Comparison of ENCODE assay signal across 17 mouse cellular contexts in the genomic region with DNA sequence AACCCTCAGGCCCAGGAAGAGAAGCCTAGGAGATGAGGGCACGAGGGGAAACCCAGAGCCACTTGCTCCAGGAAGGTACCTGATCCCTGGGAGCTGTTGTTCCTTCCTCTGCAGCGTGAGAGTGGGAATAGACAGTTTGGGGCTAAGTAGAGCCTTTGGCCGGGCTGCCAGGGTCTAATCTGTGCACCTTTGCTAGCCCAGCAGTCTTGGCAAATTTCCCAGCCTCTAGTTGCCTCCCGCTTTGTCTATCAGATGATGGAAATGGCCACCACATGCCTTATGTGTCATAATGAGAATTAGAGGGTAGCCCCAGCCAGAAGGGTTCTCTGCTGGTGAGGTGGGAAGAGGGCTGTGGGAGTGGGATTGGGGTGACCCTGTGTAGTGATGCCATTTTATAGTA. TPM values are rescaled to one million over a fixed set of nuclear protein-coding genes. Genes with fewer than 3 reads are reported as not detected.
DNase-seq lines count a peak whose midpoint lies in the region; ATAC-seq and TF ChIP-seq lines count a peak whose summit lies in the region.
"Had no signal": no experiment of that assay in that cellular context is flagged by ENCODE, and none has a peak within 500 bp of the region (broad histone marks: within the 10 kb centered on the region; RNA-seq: fewer than 3 reads in every experiment).

No protein-coding gene starts in this region.

- no peak overlapping the region for H3K27ac ChIP-seq in gastrocnemius, adult 2 months
- H3K27ac ChIP-seq in midbrain, embryonic 15.5 days, result no peak overlapping the region
- H3K27ac ChIP-seq in midbrain, embryonic 13.5 days, result no peak overlapping the region
- H3K27ac ChIP-seq: embryonic facial prominence, embryonic 10.5 days; forebrain, embryonic 13.5 days; heart, embryonic 15.5 days; liver, embryonic 15.5 days had no signal

- H3K27me3 ChIP-seq in midbrain, embryonic 15.5 days (replicated peaks), result no peaks in the 10 kb centered on the region
- H3K27me3 ChIP-seq in midbrain, embryonic 13.5 days, result peaks cover 38% of the 10 kb centered on the region

- H3K36me3 ChIP-seq in midbrain, embryonic 15.5 days (replicated peaks), result no peaks in the 10 kb centered on the region
- H3K36me3 ChIP-seq in midbrain, embryonic 13.5 days, result no peaks in the 10 kb centered on the region
- H3K36me3 ChIP-seq: embryonic facial prominence, embryonic 10.5 days; heart, embryonic 15.5 days; liver, embryonic 15.5 days had no signal

- H3K4me3 ChIP-seq in gastrocnemius, adult 2 months, result no peak overlapping the region
- no peak overlapping the region for H3K4me3 ChIP-seq in midbrain, embryonic 15.5 days
- H3K4me3 ChIP-seq in midbrain, embryonic 13.5 days (replicated peaks), result no peak overlapping the region
- H3K4me3 ChIP-seq: embryonic facial prominence, embryonic 10.5 days; forebrain, embryonic 13.5 days; heart, embryonic 15.5 days; liver, embryonic 15.5 days had no signal

- intact Hi-C loops in gastrocnemius, adult 2 months (cut with DNase I), result no loop called here

- TF ChIP-seq CTCF in gastrocnemius, adult 2 months (IDR thresholded peaks at IDR 0.05), result no peak

- no peak for ATAC-seq in midbrain, embryonic 15.5 days (replicated peaks)
- ATAC-seq in midbrain, embryonic 13.5 days, result no peak
- ATAC-seq: forebrain, embryonic 13.5 days had no signal

- 0 out of 2 replicates have a peak overlapping the region, but pooled peaks have one; percentile 62 for H3K4me2 ChIP-seq in midbrain, embryonic 15.5 days
- H3K4me2 ChIP-seq in midbrain, embryonic 13.5 days (replicated peaks), result no peak overlapping the region
- H3K4me2 ChIP-seq: forebrain, embryonic 13.5 days; heart, embryonic 15.5 days; liver, embryonic 15.5 days had no signal

- no peaks in the 10 kb centered on the region for H3K9me3 ChIP-seq in midbrain, embryonic 15.5 days
- H3K9me3 ChIP-seq in midbrain, embryonic 13.5 days, result no peaks in the 10 kb centered on the region
- H3K9me3 ChIP-seq: embryonic facial prominence, embryonic 10.5 days; forebrain, embryonic 13.5 days; heart, embryonic 15.5 days; liver, embryonic 15.5 days had no signal

- H3K9ac ChIP-seq in midbrain, embryonic 15.5 days, result no peak overlapping the region
- no peak overlapping the region for H3K9ac ChIP-seq in midbrain, embryonic 13.5 days (replicated peaks)
- H3K9ac ChIP-seq: forebrain, embryonic 13.5 days; heart, embryonic 15.5 days; liver, embryonic 15.5 days had no signal

- 42% methylated on average over 4 of the region's 4 CpGs for WGBS in midbrain, embryonic 15.5 days
- 57% methylated on average over 4 of the region's 4 CpGs for WGBS in midbrain, embryonic 13.5 days

- H3K4me1 ChIP-seq in midbrain, embryonic 15.5 days, result peaks cover 37% of the 10 kb centered on the region
- H3K4me1 ChIP-seq in midbrain, embryonic 13.5 days (replicated peaks), result peaks cover 41% of the 10 kb centered on the region

- peak; percentile 16 for DNase-seq in gastrocnemius, adult 2 months
- DNase-seq in gastrocnemius, postnatal 10 days, result no peak
- DNase-seq in kidney, postnatal 10 days, result peak; percentile 58
- no peak for DNase-seq in kidney, postnatal 4 days
- peak; percentile 53 for DNase-seq in testis, postnatal 14 days (ENCODE audit: low spot score)
- DNase-seq in urinary bladder, adult 18-20 months (ENCODE audit: low spot score in 2 of 2), result no peak
- DNase-seq: B cell, adult 2 months; lung, postnatal 10 days; retina, postnatal 1 day had no signal

RNA-seq across cellular contexts. Expression of a gene that starts 3.4 kb away (rescaled TPM):
- 1 to 10 TPM; 3.0 to 4.3 TPM for total RNA-seq in gastrocnemius, adult 2 months (2021)
- total RNA-seq in gastrocnemius, postnatal 10 days (2021), result 10 to 100 TPM; 12.3 to 12.7 TPM
- polyA plus RNA-seq in midbrain, embryonic 15.5 days (2015; fragmentation: Nextera tagmentation; extraction: Ambion mirVana), result 27.5 and 27.7 TPM in 2 replicates
- 12.2 and 13.8 TPM in 2 replicates for polyA plus RNA-seq in midbrain, embryonic 13.5 days (2015; fragmentation: Nextera tagmentation; extraction: Ambion mirVana)

RNA-seq across cellular contexts. Expression of a gene that starts 53.8 kb away (rescaled TPM):
- total RNA-seq in gastrocnemius, adult 2 months (2021), result under 1 TPM in 1 of 2 experiments, not detected in 1; 0.25 TPM
- total RNA-seq in gastrocnemius, postnatal 10 days (2021), result not detected
- polyA plus RNA-seq in midbrain, embryonic 15.5 days (2015; fragmentation: Nextera tagmentation; extraction: Ambion mirVana), result 0.59 and 0.73 TPM in 2 replicates
- polyA plus RNA-seq in midbrain, embryonic 13.5 days (2015; fragmentation: Nextera tagmentation; extraction: Ambion mirVana), result 0.61 and 0.67 TPM in 2 replicates
- total RNA-seq: hematopoietic stem cell, adult 5-6 weeks; megakaryocyte, adult 5-6 weeks had no signal

Comparison
In these comparisons a context has a peak if more than half of its experiments do, and no peak if none do; other contexts are left out.
1. DNase-seq: peak in gastrocnemius, adult 2 months (single experiment), kidney, postnatal 10 days (single experiment) and testis, postnatal 14 days (single experiment); none in gastrocnemius, postnatal 10 days (single experiment), kidney, postnatal 4 days (0 of 2) and urinary bladder, adult 18-20 months (0 of 2).